Mouse (Mus musculus) myocyte (in vitro differentiated cells): ENCODE data around the gene Tmcc3.

Experiments used
- CEBPB ChIP-seq: IDR thresholded peaks from 2 replicates; pipeline ENCODE4 v1.6.1; 2011; ENCODE audit warnings: mild to moderate bottlenecking, moderate library complexity; ENCODE audit not compliant: poor library complexity, insufficient read depth, severe bottlenecking
- MYOD1 ChIP-seq, 3 experiments: IDR thresholded peaks; one replicate each; pipeline ENCODE4 v1.6.1; 2011; ENCODE audit warnings: control low read depth in 2 of 3, low read depth in 2 of 3, mild to moderate bottlenecking in 2 of 3, moderate library complexity in 1 of 3; ENCODE audit not compliant: insufficient read length in 2 of 3, control insufficient read depth in 1 of 3
- MYOG ChIP-seq, 3 experiments: IDR thresholded peaks; one replicate each; pipeline ENCODE4 v1.6.1; 2011; ENCODE audit warnings: control low read depth in 2 of 3, low read depth in 2 of 3, mild to moderate bottlenecking in 2 of 3; ENCODE audit not compliant: insufficient read length in 2 of 3, control insufficient read depth in 1 of 3, insufficient read depth in 1 of 3
- POLR2A ChIP-seq: IDR thresholded peaks from one replicate; pipeline ENCODE4 v1.6.1; 2011; ENCODE audit warnings: low read depth, mild to moderate bottlenecking, control low read depth, moderate library complexity; ENCODE audit not compliant: insufficient read length
- POLR2AphosphoS2 ChIP-seq: IDR thresholded peaks from one replicate; pipeline ENCODE4 v1.6.1; 2011; ENCODE audit warnings: low read depth, control low read depth; ENCODE audit not compliant: insufficient read length
- TCF12 ChIP-seq: IDR thresholded peaks from one replicate; pipeline ENCODE4 v1.6.1; 2011; ENCODE audit warnings: mild to moderate bottlenecking, control low read depth; ENCODE audit not compliant: poor library complexity, insufficient read depth, severe bottlenecking
- USF1 ChIP-seq: IDR thresholded peaks from one replicate; pipeline ENCODE4 v1.6.1; 2011; ENCODE audit warnings: low read depth, mild to moderate bottlenecking, control low read depth, moderate library complexity

- no peak for TF ChIP-seq MYOG (IDR thresholded peaks at IDR 0.05; ENCODE audit: control insufficient read depth in 1 of 3, insufficient read depth in 1 of 3, insufficient read length in 2 of 3, low read depth in 2 of 3)
- TF ChIP-seq TCF12: no peak
- no peak for TF ChIP-seq POLR2A
- TF ChIP-seq MYOD1 (IDR thresholded peaks at IDR 0.05; ENCODE audit: control insufficient read depth in 1 of 3, insufficient read length in 2 of 3, low read depth in 2 of 3): no peak
- no peak for TF ChIP-seq USF1
- TF ChIP-seq POLR2AphosphoS2: no peak
- TF ChIP-seq CEBPB: no peak
Observed at GRCm38 (mm10) chr10:94557428-94558149, 245.8 kb downstream of the Tmcc3 start.
